In the genomic region with DNA sequence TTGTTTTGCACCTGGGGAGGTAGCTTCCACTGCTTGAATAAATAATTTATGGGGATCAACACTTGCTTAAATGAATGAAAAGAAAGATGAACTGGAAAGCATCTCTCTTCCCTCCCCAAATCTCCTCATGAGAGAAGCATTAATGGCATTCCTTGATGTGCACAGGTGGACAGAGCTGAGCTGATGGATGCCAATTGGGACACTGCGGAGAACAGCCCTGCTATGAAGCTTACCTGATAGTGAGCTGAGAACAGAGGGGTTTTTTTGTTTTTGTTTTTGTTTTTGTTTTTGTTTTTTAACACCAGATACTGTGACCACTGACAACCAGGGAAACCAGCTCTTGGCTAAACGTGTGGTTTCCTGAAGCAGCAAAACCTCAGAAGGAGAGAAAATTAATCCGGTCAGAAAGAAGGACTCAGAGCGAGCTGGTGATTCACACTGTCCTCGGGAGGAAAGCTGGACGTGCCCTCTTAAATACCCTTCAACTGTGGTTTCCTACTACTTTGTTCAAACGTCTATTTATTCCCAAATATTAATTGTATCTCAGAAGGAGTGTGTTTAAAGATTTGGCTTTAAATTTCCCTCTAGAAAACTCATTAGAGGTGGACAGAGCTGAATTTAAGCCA, we compare ENCODE assay signal across 9 mouse cellular contexts.
A peak's percentile ranks its signal among the peaks of the same experiment; 100 is the strongest.
DNase-seq lines count a peak whose midpoint lies in the region; ATAC-seq and TF ChIP-seq lines count a peak whose summit lies in the region.
"Had no signal": no experiment of that assay in that cellular context is flagged by ENCODE, and none has a peak within 500 bp of the region (broad histone marks: within the 10 kb centered on the region; RNA-seq: fewer than 3 reads in every experiment).

No protein-coding gene starts in this region.

- peak overlapping the region; percentile 32; the same call in 1 of the 2 replicates for H3K4me2 ChIP-seq in kidney, postnatal 0 days (ENCODE audit: low read length)
- H3K4me2 ChIP-seq in liver, embryonic 14.5 days (ENCODE audit: low read depth) = peak overlapping the region; percentile 41
- H3K4me2 ChIP-seq: limb, embryonic 15.5 days had no signal

- H3K27ac ChIP-seq in kidney, postnatal 0 days = peak overlapping the region; percentile 36; the same call in 1 of the 2 replicates
- H3K27ac ChIP-seq in liver, embryonic 14.5 days = no peak overlapping the region
- H3K27ac ChIP-seq: limb, embryonic 15.5 days had no signal

- no peaks in the 10 kb centered on the region for H3K36me3 ChIP-seq in kidney, postnatal 0 days (ENCODE audit: insufficient read depth, low read length)
- no peaks in the 10 kb centered on the region for H3K36me3 ChIP-seq in liver, embryonic 14.5 days (replicated peaks; ENCODE audit: control insufficient read depth, insufficient read depth, low read depth)
- H3K36me3 ChIP-seq: limb, embryonic 15.5 days had no signal

- no peaks in the 10 kb centered on the region; the same call in 1 of the 2 replicates for H3K4me1 ChIP-seq in kidney, postnatal 0 days (replicated peaks; ENCODE audit: insufficient read depth, low read length)
- peaks cover 0 to 6% of the 10 kb centered on the region in 2 experiments; a peak in 2 of 4 replicates for H3K4me1 ChIP-seq in liver, embryonic 14.5 days (replicated peaks; ENCODE audit: control insufficient read depth in 2 of 2, insufficient read depth in 2 of 2, low read length in 1 of 2)

- no peak for TF ChIP-seq CTCF in kidney, postnatal 0 days (IDR thresholded peaks at IDR 0.05; ENCODE audit: low read depth)
- no peak for TF ChIP-seq CTCF in liver, embryonic 14.5 days (IDR thresholded peaks at IDR 0.05; ENCODE audit: low read depth)

- no peak overlapping the region for H3K9ac ChIP-seq in kidney, postnatal 0 days (ENCODE audit: low read depth, low read length)
- no peak overlapping the region for H3K9ac ChIP-seq in liver, embryonic 14.5 days (replicated peaks)
- H3K9ac ChIP-seq: limb, embryonic 15.5 days had no signal

- WGBS in kidney, postnatal 0 days = 32% methylated on average over 7 of the region's 7 CpGs
- WGBS in liver, embryonic 14.5 days (ENCODE audit: insufficient replicate concordance) = 20% methylated on average over 7 of the region's 7 CpGs

- H3K4me3 ChIP-seq in kidney, postnatal 0 days (replicated peaks; ENCODE audit: low read depth, low read length) = no peak overlapping the region
- H3K4me3 ChIP-seq in liver, embryonic 14.5 days (ENCODE audit: insufficient read depth in 1 of 2, low read depth in 2 of 2, low read length in 2 of 2) = no peak overlapping the region
- H3K4me3 ChIP-seq: limb, embryonic 15.5 days had no signal

- H3K9me3 ChIP-seq in kidney, postnatal 0 days (replicated peaks; ENCODE audit: low read length) = no peaks in the 10 kb centered on the region
- no peaks in the 10 kb centered on the region for H3K9me3 ChIP-seq in liver, embryonic 14.5 days (ENCODE audit: control insufficient read depth, low read length)
- H3K9me3 ChIP-seq: limb, embryonic 15.5 days had no signal

- DNase-seq in cerebellum, adult 9-11 months = peak; percentile 45
- DNase-seq in cerebellum, adult 11 months = no peak
- DNase-seq in kidney, postnatal 0 days (ENCODE audit: low spot score) = no peak
- DNase-seq in kidney, postnatal 36 days = no peak
- peak; percentile 39 for DNase-seq in brain, adult 2 months (ENCODE audit: low read depth, low spot score)
- DNase-seq in liver, embryonic 14.5 days (ENCODE audit: low read depth in 3 of 3, low spot score in 3 of 3) = no peak
- no peak for DNase-seq in layer of hippocampus, adult 18-20 months (ENCODE audit: low spot score in 2 of 2)

- no peak for TF ChIP-seq EP300 in liver, embryonic 14.5 days (IDR thresholded peaks at IDR 0.05; ENCODE audit: low read depth)

- no peaks in the 10 kb centered on the region for H3K27me3 ChIP-seq in kidney, postnatal 0 days (ENCODE audit: insufficient read depth, low read length)
- no peaks in the 10 kb centered on the region for H3K27me3 ChIP-seq in liver, embryonic 14.5 days (ENCODE audit: control insufficient read depth, insufficient read depth, low read length)
- H3K27me3 ChIP-seq: limb, embryonic 15.5 days had no signal

- no peak for ATAC-seq in kidney, postnatal 0 days (replicated peaks; ENCODE audit: low FRiP score, low read depth)
- ATAC-seq in liver, embryonic 14.5 days (ENCODE audit: insufficient read depth) = no peak
- ATAC-seq in erythroblast, adult 5-6 weeks (replicated peaks; ENCODE audit: low FRiP score, poor library complexity, severe bottlenecking) = no peak

Comparison
In these comparisons a context has a peak if more than half of its experiments do, and no peak if none do; other contexts are left out.
1. DNase-seq: peak in cerebellum, adult 9-11 months (single experiment) and brain, adult 2 months (single experiment); none in cerebellum, adult 11 months (single experiment), kidney, postnatal 0 days (single experiment), kidney, postnatal 36 days (0 of 2), liver, embryonic 14.5 days (0 of 3) and layer of hippocampus, adult 18-20 months (0 of 2).